Mouse (Mus musculus): ENCODE results near the gene AA986860. TPM values are rescaled to one million over a fixed set of nuclear protein-coding genes. Genes with fewer than 3 reads are reported as not detected.
A peak's percentile ranks its signal among the peaks of the same experiment; 100 is the strongest.

Gene AA986860
- polyA plus RNA-seq, 1 experiment from 2014 or later: 32.3 TPM

DNA sequence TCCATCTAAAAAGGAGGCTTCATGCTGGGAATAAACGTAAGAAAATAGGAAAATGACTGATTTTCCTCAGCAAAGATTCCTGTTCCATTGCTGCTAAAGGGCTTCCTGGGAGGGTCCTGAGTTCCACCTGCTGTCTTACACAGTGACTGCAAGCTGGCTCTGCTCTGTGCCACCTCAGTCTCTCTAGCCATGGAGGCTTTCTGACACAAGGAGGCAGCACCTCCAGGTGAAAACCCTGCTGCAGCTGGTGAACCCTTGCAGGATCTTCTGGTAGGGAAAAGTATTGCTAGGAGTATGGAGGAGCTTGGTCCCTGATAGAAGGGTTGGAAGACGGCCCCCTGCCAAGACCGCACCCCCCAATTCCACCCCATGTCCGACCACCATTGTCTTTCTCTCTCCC, 55.2 kb downstream of the AA986860 start:
- H3K4me2 ChIP-seq: no peak overlapping the region
- no peak overlapping the region for H3K9ac ChIP-seq
- 41% methylated on average over 4 of the region's 4 CpGs for WGBS
- ATAC-seq (ENCODE audit: insufficient read depth, low FRiP score, low read depth): no peak
- H3K27ac ChIP-seq: no peak overlapping the region
- no peak overlapping the region for H3K4me3 ChIP-seq (replicated peaks)
- no peaks in the 10 kb centered on the region for H3K4me1 ChIP-seq
- no peaks in the 10 kb centered on the region for H3K9me3 ChIP-seq
- no peaks in the 10 kb centered on the region for H3K27me3 ChIP-seq (replicated peaks)
- H3K36me3 ChIP-seq: no peaks in the 10 kb centered on the region

DNA sequence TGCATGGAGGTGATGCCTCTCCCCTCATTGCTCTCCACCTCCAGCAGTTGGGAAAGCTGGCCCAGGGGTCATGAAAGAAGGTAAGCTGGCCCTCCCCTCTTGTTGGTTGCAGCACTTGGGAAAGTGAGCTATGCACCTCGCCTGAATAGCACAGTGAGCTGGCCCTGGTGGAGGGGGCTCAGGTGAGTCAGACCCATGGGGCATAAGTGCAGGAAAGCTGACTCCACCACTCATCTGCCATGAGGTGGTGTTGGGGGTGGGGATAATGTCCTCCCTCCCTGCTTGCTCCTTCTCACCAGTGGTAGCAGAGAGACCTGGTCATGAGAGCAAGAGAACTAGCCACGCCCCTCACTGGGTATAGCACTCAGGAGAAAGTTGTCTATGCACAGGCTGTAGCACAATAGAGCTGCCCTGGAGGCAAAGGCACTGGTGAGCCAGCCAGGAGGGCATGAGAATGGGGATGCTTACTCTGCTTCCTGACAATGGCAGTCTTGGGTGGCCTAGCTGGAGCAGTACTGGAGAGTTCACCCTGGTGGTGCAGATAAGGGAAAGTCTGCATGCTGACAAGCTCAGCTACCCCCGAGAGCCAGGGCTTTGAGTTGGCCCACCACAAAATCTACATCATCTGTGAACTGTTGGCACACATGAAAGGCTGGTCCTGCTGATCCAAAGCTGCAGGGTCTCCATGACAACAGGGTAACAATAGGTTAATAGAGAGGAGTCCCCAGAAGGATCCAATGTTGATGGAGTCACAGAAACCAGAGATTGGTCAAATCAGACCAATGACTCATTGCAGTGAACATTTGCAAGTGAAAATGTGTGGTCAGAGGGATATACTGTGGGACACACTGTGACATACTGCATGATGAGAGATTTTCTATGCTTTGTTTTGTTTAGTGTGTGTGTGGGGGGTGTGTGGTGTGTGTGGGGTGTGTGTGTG, 58.0 kb downstream of the AA986860 start:
- Histone ChIP-seq H3K9me3 (no peaks in the 10 kb centered on the region), H3K4me2 (no peak overlapping the region)
- peak; percentile 50; the same call in 1 of the 2 replicates for ATAC-seq (ENCODE audit: insufficient read depth, low FRiP score, low read depth)

More for the DNA sequence above, 58.0 kb downstream of the AA986860 start:
- Histone ChIP-seq H3K4me3 (replicated peaks) (no peak overlapping the region), H3K9ac (no peak overlapping the region), H3K4me1 (no peaks in the 10 kb centered on the region), H3K27me3 (replicated peaks) (no peaks in the 10 kb centered on the region), H3K27ac (no peak overlapping the region), H3K36me3 (no peaks in the 10 kb centered on the region)
- 66% methylated on average over 3 of the region's 3 CpGs for WGBS

Other genes starting within 250 kb of the AA986860 start
- gene Zp3r, start 102.4 kb upstream of the AA986860 start, polyA plus RNA-seq (2015; fragmentation: Nextera tagmentation; extraction: Ambion mirVana): 0.12 and 0.18 TPM in 2 replicates
- gene C4bp, start 70.3 kb upstream of the AA986860 start, polyA plus RNA-seq (2015; fragmentation: Nextera tagmentation; extraction: Ambion mirVana): 0.90 and 1.2 TPM in 2 replicates
- not detected in 2 replicates for gene Gm29427, start 16.2 kb upstream of the AA986860 start, polyA plus RNA-seq (2015; fragmentation: Nextera tagmentation; extraction: Ambion mirVana)
- gene Yod1, start 14.6 kb upstream of the AA986860 start, polyA plus RNA-seq (2015; fragmentation: Nextera tagmentation; extraction: Ambion mirVana): 14.1 and 15.1 TPM in 2 replicates
- 10.1 and 10.9 TPM in 2 replicates for gene Pfkfb2, start 2.7 kb upstream of the AA986860 start, polyA plus RNA-seq (2015; fragmentation: Nextera tagmentation; extraction: Ambion mirVana)
- gene Fcamr, start 68.9 kb downstream of the AA986860 start, polyA plus RNA-seq (2015; fragmentation: Nextera tagmentation; extraction: Ambion mirVana): 0.17 and 0.22 TPM in 2 replicates
- 0.36 and 0.48 TPM in 2 replicates for gene Pigr, start 94.7 kb downstream of the AA986860 start, polyA plus RNA-seq (2015; fragmentation: Nextera tagmentation; extraction: Ambion mirVana)
- gene Fcmr, start 133.7 kb downstream of the AA986860 start, polyA plus RNA-seq (2015; fragmentation: Nextera tagmentation; extraction: Ambion mirVana): 0.40 and 0.53 TPM in 2 replicates
- gene Il24, start 155.5 kb downstream of the AA986860 start, polyA plus RNA-seq (2015; fragmentation: Nextera tagmentation; extraction: Ambion mirVana): not detected in 2 replicates
- not detected in 2 replicates for gene Il20, start 179.5 kb downstream of the AA986860 start, polyA plus RNA-seq (2015; fragmentation: Nextera tagmentation; extraction: Ambion mirVana)
- not detected in 2 replicates for gene Il19, start 208.1 kb downstream of the AA986860 start, polyA plus RNA-seq (2015; fragmentation: Nextera tagmentation; extraction: Ambion mirVana)